In the genomic region with DNA sequence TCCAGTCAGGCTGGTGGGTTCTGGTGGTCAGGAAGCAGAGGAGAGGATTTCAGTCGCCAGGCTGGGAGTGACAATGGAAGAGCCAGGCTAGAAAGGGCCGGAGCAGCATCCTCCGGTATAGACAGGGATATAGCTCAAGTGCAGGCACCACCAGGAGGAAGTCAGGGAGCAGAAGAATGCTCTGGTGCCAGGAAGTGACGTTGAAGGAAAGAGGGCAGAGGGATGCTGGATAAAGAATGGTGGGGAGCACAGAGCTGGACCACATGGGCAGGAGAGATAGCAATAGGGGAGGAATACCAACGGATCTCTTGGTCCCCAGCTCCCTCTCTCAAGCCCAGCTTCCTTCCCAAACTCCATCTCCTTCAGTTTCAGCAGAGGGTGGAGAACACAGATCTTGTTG, we compare ENCODE assay signal across 11 mouse cellular contexts. TPM values are rescaled to one million over a fixed set of nuclear protein-coding genes. Genes with fewer than 3 reads are reported as not detected.
A peak's percentile ranks its signal among the peaks of the same experiment; 100 is the strongest.
DNase-seq lines count a peak whose midpoint lies in the region; ATAC-seq lines count a peak whose summit lies in the region.
"Had no signal": no experiment of that assay in that cellular context is flagged by ENCODE, and none has a peak within 500 bp of the region (broad histone marks: within the 10 kb centered on the region; RNA-seq: fewer than 3 reads in every experiment).

No protein-coding gene starts in this region.

- H3K9ac ChIP-seq in embryonic facial prominence, embryonic 13.5 days: no peak overlapping the region
- H3K9ac ChIP-seq in hindbrain, embryonic 16.5 days (ENCODE audit: low read depth, low read length): peak overlapping the region; percentile 92
- peak overlapping the region; percentile 94 for H3K9ac ChIP-seq in neural tube, embryonic 13.5 days
- H3K9ac ChIP-seq: liver, embryonic 14.5 days had no signal

- peak; percentile 34 to 41 for DNase-seq in layer of hippocampus, postnatal 10 days (ENCODE audit: low spot score in 2 of 2)
- no peak for DNase-seq in layer of hippocampus, adult 9-10 months (ENCODE audit: low spot score)
- DNase-seq in kidney, adult 9 months: no peak
- no peak for DNase-seq in thymus, postnatal 36 days
- no peak for DNase-seq in spleen, adult 18-20 months
- DNase-seq: adrenal gland, postnatal 10 days had no signal

- no peak for ATAC-seq in embryonic facial prominence, embryonic 13.5 days (ENCODE audit: insufficient number of reproducible peaks, insufficient read depth, low FRiP score, low TSS enrichment, low read depth)
- ATAC-seq in hindbrain, embryonic 16.5 days: no peak
- ATAC-seq in neural tube, embryonic 13.5 days (ENCODE audit: low read depth): no peak

- no peaks in the 10 kb centered on the region for H3K9me3 ChIP-seq in embryonic facial prominence, embryonic 13.5 days
- no peaks in the 10 kb centered on the region for H3K9me3 ChIP-seq in hindbrain, embryonic 16.5 days (ENCODE audit: control insufficient read depth, low read length)
- H3K9me3 ChIP-seq in neural tube, embryonic 13.5 days: no peaks in the 10 kb centered on the region

- H3K4me3 ChIP-seq in embryonic facial prominence, embryonic 13.5 days: peak overlapping the region; percentile 54; the same call in 1 of the 2 replicates
- H3K4me3 ChIP-seq in hindbrain, embryonic 16.5 days (ENCODE audit: low read length): peak overlapping the region; percentile 62
- peak overlapping the region; percentile 73 for H3K4me3 ChIP-seq in neural tube, embryonic 13.5 days

- WGBS in embryonic facial prominence, embryonic 13.5 days: 63% methylated on average over 5 of the region's 5 CpGs
- 54% methylated on average over 5 of the region's 5 CpGs for WGBS in hindbrain, embryonic 16.5 days
- 66% methylated on average over 5 of the region's 5 CpGs for WGBS in neural tube, embryonic 13.5 days

- H3K27ac ChIP-seq in embryonic facial prominence, embryonic 13.5 days: no peak overlapping the region
- peak overlapping the region; percentile 45 for H3K27ac ChIP-seq in hindbrain, embryonic 16.5 days (ENCODE audit: low read depth, low read length)
- H3K27ac ChIP-seq in neural tube, embryonic 13.5 days (replicated peaks): 0 out of 2 replicates have a peak overlapping the region, but pooled peaks have one; percentile 82
- H3K27ac ChIP-seq: liver, embryonic 14.5 days had no signal

- H3K4me1 ChIP-seq in embryonic facial prominence, embryonic 13.5 days: peaks cover 15% of the 10 kb centered on the region
- H3K4me1 ChIP-seq in hindbrain, embryonic 16.5 days (ENCODE audit: control insufficient read depth, insufficient read depth, low read depth, low read length): peaks cover 27% of the 10 kb centered on the region
- peaks cover 40% of the 10 kb centered on the region for H3K4me1 ChIP-seq in neural tube, embryonic 13.5 days (replicated peaks)

- H3K27me3 ChIP-seq in embryonic facial prominence, embryonic 13.5 days: peaks cover 25% of the 10 kb centered on the region
- H3K27me3 ChIP-seq in hindbrain, embryonic 16.5 days (replicated peaks; ENCODE audit: control insufficient read depth, insufficient read depth, low read length): no peaks in the 10 kb centered on the region
- no peaks in the 10 kb centered on the region for H3K27me3 ChIP-seq in neural tube, embryonic 13.5 days

- peak overlapping the region; percentile 81 for H3K4me2 ChIP-seq in embryonic facial prominence, embryonic 13.5 days
- peak overlapping the region; percentile 67 for H3K4me2 ChIP-seq in hindbrain, embryonic 16.5 days (ENCODE audit: low read length)
- H3K4me2 ChIP-seq in neural tube, embryonic 13.5 days: peak overlapping the region; percentile 79

- H3K36me3 ChIP-seq in embryonic facial prominence, embryonic 13.5 days: no peaks in the 10 kb centered on the region
- H3K36me3 ChIP-seq in hindbrain, embryonic 16.5 days (ENCODE audit: control insufficient read depth, insufficient read depth, low read length): no peaks in the 10 kb centered on the region
- no peaks in the 10 kb centered on the region for H3K36me3 ChIP-seq in neural tube, embryonic 13.5 days

RNA-seq across cellular contexts. Expression of a gene that starts 4.2 kb away (rescaled TPM):
- 10 to 100 TPM; 48.9 to 56.2 TPM for total RNA-seq in layer of hippocampus, postnatal 10 days (2021)
- polyA plus RNA-seq in embryonic facial prominence, embryonic 13.5 days (2015; fragmentation: Nextera tagmentation; extraction: Ambion mirVana): 12.2 and 13.1 TPM in 2 replicates
- polyA plus RNA-seq in hindbrain, embryonic 16.5 days (2015; fragmentation: Nextera tagmentation; extraction: Ambion mirVana): 28.4 and 29.3 TPM in 2 replicates
- polyA plus RNA-seq in neural tube, embryonic 13.5 days (2015; fragmentation: Nextera tagmentation; extraction: Ambion mirVana): 28.3 and 29.8 TPM in 2 replicates

RNA-seq across cellular contexts. Expression of a gene that starts 4.5 kb away (rescaled TPM):
- 100 to 1,000 TPM in 1 of 2 experiments, 10 to 100 TPM in 1; 95.2 to 101 TPM for total RNA-seq in layer of hippocampus, postnatal 10 days (2021)
- 13.7 and 14.3 TPM in 2 replicates for polyA plus RNA-seq in embryonic facial prominence, embryonic 13.5 days (2015; fragmentation: Nextera tagmentation; extraction: Ambion mirVana)
- polyA plus RNA-seq in hindbrain, embryonic 16.5 days (2015; fragmentation: Nextera tagmentation; extraction: Ambion mirVana): 89.4 and 89.9 TPM in 2 replicates
- polyA plus RNA-seq in neural tube, embryonic 13.5 days (2015; fragmentation: Nextera tagmentation; extraction: Ambion mirVana): 69.9 and 79.2 TPM in 2 replicates
- total RNA-seq: hematopoietic stem cell, adult 5-6 weeks had no signal

RNA-seq across cellular contexts. Expression of a gene that starts 39.8 kb away (rescaled TPM):
- 10 to 100 TPM; 67.5 to 70.5 TPM for total RNA-seq in layer of hippocampus, postnatal 10 days (2021)
- 24.5 and 27.2 TPM in 2 replicates for polyA plus RNA-seq in embryonic facial prominence, embryonic 13.5 days (2015; fragmentation: Nextera tagmentation; extraction: Ambion mirVana)
- polyA plus RNA-seq in hindbrain, embryonic 16.5 days (2015; fragmentation: Nextera tagmentation; extraction: Ambion mirVana): 15.8 and 19.4 TPM in 2 replicates
- 22.5 and 22.8 TPM in 2 replicates for polyA plus RNA-seq in neural tube, embryonic 13.5 days (2015; fragmentation: Nextera tagmentation; extraction: Ambion mirVana)

Comparison
In these comparisons a context has a peak if more than half of its experiments do, and no peak if none do; other contexts are left out.
1. DNase-seq: peak in layer of hippocampus, postnatal 10 days (2 of 2); none in layer of hippocampus, adult 9-10 months (single experiment), kidney, adult 9 months (single experiment), thymus, postnatal 36 days (0 of 2) and spleen, adult 18-20 months (0 of 2).
2. Peak in every context shown above with its lines, with median percentiles within 50 percentile points of each other: H3K4me2 ChIP-seq and H3K4me3 ChIP-seq.